Mouse (Mus musculus) mouse trophoblast stem cell (cell line): ENCODE data around the gene Sik3.

ENCODE experiments used
- in situ Hi-C, 2 experiments: fragments of 300-500 bp; cut with MseI, MboI; formaldehyde crosslinking; loops; 2 replicates in 1 of 2; 3 replicates in 1 of 2; pipeline ENCODE4 v1.15.1; 2025

The Sik3 gene

GRCm38 (mm10) chr9:46012091-46013008, at the start of gene Sik3, which contains the start of gene Pafah1b2:
TSS of gene Sik3 (plus strand) at chr9:46012820.
TSS of gene Pafah1b2 (minus strand) at chr9:46012690.
- in situ Hi-C loops: no loop called here

GRCm38 (mm10) chr9:45963577-45963976, 49.0 kb upstream of the Sik3 start:
- in situ Hi-C loops: no loop called here

GRCm38 (mm10) chr9:45976884-45977283, 35.7 kb upstream of the Sik3 start:
- in situ Hi-C loops: no loop called here

GRCm38 (mm10) chr9:45979778-45980177, 32.8 kb upstream of the Sik3 start:
- in situ Hi-C loops: no loop called here

- in situ Hi-C loops: no loop called here
These were observed 32.0 kb upstream of the Sik3 start for GRCm38 (mm10) chr9:45980611-45981010.

- in situ Hi-C loops: no loop called here
These were observed 31.3 kb upstream of the Sik3 start for GRCm38 (mm10) chr9:45981331-45981730.

GRCm38 (mm10) chr9:45983676-45984408, 28.8 kb upstream of the Sik3 start:
- in situ Hi-C loops: no loop called here

GRCm38 (mm10) chr9:45984409-45985228, 28.0 kb upstream of the Sik3 start:
- in situ Hi-C loops: no loop called here

- in situ Hi-C loops: no loop called here
These were observed 27.4 kb upstream of the Sik3 start for GRCm38 (mm10) chr9:45985229-45985567.

GRCm38 (mm10) chr9:45999009-45999408, 13.6 kb upstream of the Sik3 start:
- in situ Hi-C loops: no loop called here

GRCm38 (mm10) chr9:46003729-46004128, 8.9 kb upstream of the Sik3 start:
- in situ Hi-C loops: loop anchor here (5.0 to 10.0 kb wide), 3 partner anchors 181 to 231 kb away; partner anchors contain the start of gene Apoc3 (in 1 of the 2)

GRCm38 (mm10) chr9:46004529-46004928, 8.1 kb upstream of the Sik3 start:
- in situ Hi-C loops: loop anchor here (5.0 to 10.0 kb wide), 3 partner anchors 180 to 230 kb away; partner anchors contain the start of gene Apoc3 (in 1 of the 2)

- in situ Hi-C loops: loop anchor here in 1 of 2 experiments (10.0 kb wide), 2 partner anchors 179 to 229 kb away; partner anchors contain the start of gene Apoc3
These were observed 6.4 kb upstream of the Sik3 start for GRCm38 (mm10) chr9:46006224-46006623.

GRCm38 (mm10) chr9:46008931-46009668, 3.5 kb upstream of the Sik3 start:
- in situ Hi-C loops: loop anchor here in 1 of 2 experiments (10.0 kb wide), 2 partner anchors 176 to 226 kb away; partner anchors contain the start of gene Apoc3

- in situ Hi-C loops: loop anchor here in 1 of 2 experiments (10.0 kb wide), 2 partner anchors 175 to 225 kb away; partner anchors contain the start of gene Apoc3
These were observed 3.0 kb upstream of the Sik3 start for GRCm38 (mm10) chr9:46009669-46009983.

GRCm38 (mm10) chr9:46011094-46011970, 1.3 kb upstream of the Sik3 start:
- in situ Hi-C loops: no loop called here

GRCm38 (mm10) chr9:46013009-46013586, 478 bp downstream of the Sik3 start:
- in situ Hi-C loops: no loop called here

- in situ Hi-C loops: no loop called here
These were observed 996 bp downstream of the Sik3 start for GRCm38 (mm10) chr9:46013616-46014015.

GRCm38 (mm10) chr9:46014251-46014681, 1.6 kb downstream of the Sik3 start:
- in situ Hi-C loops: no loop called here
